Mouse (Mus musculus) cerebellum, postnatal 36 days (tissue): ENCODE data around the gene Aqp11.

Experiments
- DNase-seq, 2 experiments: peaks; one replicate each; pipeline ENCODE4 v3.0.0; 2021 to 2022; ENCODE audit warnings: mixed read lengths in 2 of 2

Aqp11 gene

GRCm38 (mm10) chr7:97701106-97701505, 37.0 kb downstream of the Aqp11 start:
- no peak for DNase-seq

GRCm38 (mm10) chr7:97700173-97700572, 37.9 kb downstream of the Aqp11 start:
- DNase-seq = no peak

- peak; percentile 94 for DNase-seq
Measured at GRCm38 (mm10) chr7:97696506-97697254, 41.4 kb downstream of the Aqp11 start, which contains the start of gene Clns1a. Clns1a (plus strand) TSS chr7:97696634.

GRCm38 (mm10) chr7:97696133-97696505, 42.0 kb downstream of the Aqp11 start:
- DNase-seq = no peak

GRCm38 (mm10) chr7:97695441-97695840, 42.6 kb downstream of the Aqp11 start:
- DNase-seq = no peak

- no peak for DNase-seq
Measured at GRCm38 (mm10) chr7:97687831-97688230, 50.3 kb downstream of the Aqp11 start.

GRCm38 (mm10) chr7:97679239-97679638, 58.9 kb downstream of the Aqp11 start:
- no peak for DNase-seq
